Mouse (Mus musculus) erythroid progenitor cell, adult 5-6 weeks (primary cell): ENCODE data around the gene Bloc1s5. TPM values are rescaled to one million over a fixed set of nuclear protein-coding genes. Genes with fewer than 3 reads are reported as not detected.
A peak's percentile ranks its signal among the peaks of the same experiment; 100 is the strongest.
"Not testable (repeated sequence)": the region's sequence is repeated elsewhere in the genome, so short reads cannot be mapped to it uniquely, and the experiment has no call there.

ENCODE experiments used
- ATAC-seq: replicated peaks from 2 replicates; pipeline ENCODE4 v1.8.0; 2016; ENCODE audit warnings: moderate number of reproducible peaks, mild to moderate bottlenecking, moderate TSS enrichment, inconsistent platforms; ENCODE audit not compliant: poor library complexity, low FRiP score, severe bottlenecking
- total RNA-seq, 2 experiments: library from RNA; stranded (forward) in 1 of 2; stranded (reverse) in 1 of 2; fragments of 150-400 nt in 1 of 2; fragments of 186-747, 209-891 nt in 1 of 2; gene quantifications; 2 replicates each; pipeline versions ENCODE4 v1.2.3 to v1.2.4; 2015 to 2017; ENCODE audit warnings: low replicate concordance in 2 of 2

The Bloc1s5 gene
- total RNA-seq (2015; ENCODE audit: low replicate concordance) (2.9 and 4.6 TPM in 2 replicates), total RNA-seq (2017; ENCODE audit: low replicate concordance) (4.5 and 7.0 TPM in 2 replicates)

GRCm38 (mm10) chr13:38634800-38635269 is at the start of gene Bloc1s5:
Gene Bloc1s5, minus strand, starts transcription at chr13:38635109.
- peak; percentile 85 for ATAC-seq

GRCm38 (mm10) chr13:38672336-38672735 is 37.4 kb upstream of the Bloc1s5 start:
- ATAC-seq, result no peak

- not testable (repeated sequence) for ATAC-seq
Measured at GRCm38 (mm10) chr13:38671451-38671850, 36.5 kb upstream of the Bloc1s5 start.

GRCm38 (mm10) chr13:38670051-38670450 is 35.1 kb upstream of the Bloc1s5 start:
- no peak for ATAC-seq

GRCm38 (mm10) chr13:38668514-38668913 is 33.6 kb upstream of the Bloc1s5 start:
- peak; percentile 78 for ATAC-seq

GRCm38 (mm10) chr13:38664753-38665152 is 29.8 kb upstream of the Bloc1s5 start:
- peak; percentile 93 for ATAC-seq

GRCm38 (mm10) chr13:38659524-38660136 is 24.7 kb upstream of the Bloc1s5 start:
- no peak for ATAC-seq

- ATAC-seq, result peak; percentile 99
Measured at GRCm38 (mm10) chr13:38658528-38659280, 23.8 kb upstream of the Bloc1s5 start, which contains the start of gene Eef1e1. Gene Eef1e1, minus strand, starts transcription at chr13:38659058.

GRCm38 (mm10) chr13:38657865-38658264 is 23.0 kb upstream of the Bloc1s5 start:
- no peak for ATAC-seq

- no peak for ATAC-seq
Measured at GRCm38 (mm10) chr13:38650292-38650691, 15.4 kb upstream of the Bloc1s5 start.

- ATAC-seq, result no peak
Measured at GRCm38 (mm10) chr13:38649069-38649468, 14.2 kb upstream of the Bloc1s5 start.

- ATAC-seq, result no peak
Measured at GRCm38 (mm10) chr13:38641414-38641813, 6.5 kb upstream of the Bloc1s5 start.

- no peak for ATAC-seq
Measured at GRCm38 (mm10) chr13:38640961-38641360, 6.1 kb upstream of the Bloc1s5 start.

- no peak for ATAC-seq
Measured at GRCm38 (mm10) chr13:38638694-38639093, 3.8 kb upstream of the Bloc1s5 start.

- ATAC-seq, result peak; percentile 47
Measured at GRCm38 (mm10) chr13:38634256-38634799, 581 bp downstream of the Bloc1s5 start.

GRCm38 (mm10) chr13:38633287-38634000 is 1.5 kb downstream of the Bloc1s5 start:
- ATAC-seq, result no peak

- ATAC-seq, result peak; percentile 40
Measured at GRCm38 (mm10) chr13:38632556-38632955, 2.4 kb downstream of the Bloc1s5 start.

GRCm38 (mm10) chr13:38626229-38626525 is 8.7 kb downstream of the Bloc1s5 start:
- no peak for ATAC-seq

GRCm38 (mm10) chr13:38625492-38626228 is 9.2 kb downstream of the Bloc1s5 start:
- 0 out of 2 replicates have a peak, but pooled peaks have one; percentile 33 for ATAC-seq
